13 mouse cellular contexts compared by ENCODE assay signal in genomic region chr2:122582324-122582723, GRCm38 (mm10).
"Had no signal": no experiment of that assay in that cellular context is flagged by ENCODE, and none has a peak within 500 bp of the region (broad histone marks: within the 10 kb centered on the region; RNA-seq: fewer than 3 reads in every experiment).

No protein-coding gene starts in this region.

- H3K9me3 ChIP-seq: limb, embryonic 12.5 days; liver, embryonic 15.5 days; midbrain, embryonic 12.5 days; neural tube, embryonic 15.5 days had no signal

- H3K36me3 ChIP-seq: limb, embryonic 12.5 days; liver, embryonic 15.5 days; midbrain, embryonic 12.5 days; neural tube, embryonic 15.5 days had no signal

- DNase-seq: kidney, postnatal 36 days; layer of hippocampus, adult 9-11 months; layer of hippocampus, postnatal 36 days; liver; lung, adult 2 months; right cerebral cortex, adult 18-20 months; right cerebral cortex, postnatal 25 days; thymus, postnatal 36 days had no signal

- H3K27me3 ChIP-seq: limb, embryonic 12.5 days; liver, embryonic 15.5 days; midbrain, embryonic 12.5 days; neural tube, embryonic 15.5 days had no signal

- H3K4me3 ChIP-seq: limb, embryonic 12.5 days; liver, embryonic 15.5 days; midbrain, embryonic 12.5 days; myocyte; neural tube, embryonic 15.5 days had no signal

- H3K27ac ChIP-seq: limb, embryonic 12.5 days; liver, embryonic 15.5 days; midbrain, embryonic 12.5 days; neural tube, embryonic 15.5 days had no signal

- H3K4me1 ChIP-seq: limb, embryonic 12.5 days; liver, embryonic 15.5 days; midbrain, embryonic 12.5 days; neural tube, embryonic 15.5 days had no signal

- H3K4me2 ChIP-seq: limb, embryonic 12.5 days; liver, embryonic 15.5 days; midbrain, embryonic 12.5 days; neural tube, embryonic 15.5 days had no signal

- H3K9ac ChIP-seq: limb, embryonic 12.5 days; liver, embryonic 15.5 days; midbrain, embryonic 12.5 days; neural tube, embryonic 15.5 days had no signal
